Mouse (Mus musculus) bone marrow, adult 2 months (tissue): ENCODE data around the gene Tmem230. TPM values are rescaled to one million over a fixed set of nuclear protein-coding genes. Genes with fewer than 3 reads are reported as not detected.

ENCODE experiments used
- H3K27ac ChIP-seq: fragments of 200-500 bp; 2 replicates; pipeline ENCODE4 v1.5.1; 2012; ENCODE audit warnings: low read depth, mild to moderate bottlenecking, control low read depth, inconsistent platforms, low read length; ENCODE audit not compliant: control insufficient read depth, poor library complexity, insufficient read depth
- H3K4me1 ChIP-seq: fragments of 200-500 bp; 2 replicates; pipeline ENCODE4 v1.6.1; 2011; ENCODE audit warnings: low read length; ENCODE audit not compliant: control insufficient read depth, insufficient read depth
- H3K4me3 ChIP-seq: fragments of 200-500 bp; replicated peaks from 2 replicates; pipeline ENCODE3; 2011; ENCODE audit warnings: mild to moderate bottlenecking, low read depth, low read length, control low read depth; ENCODE audit not compliant: control insufficient read depth
- CTCF ChIP-seq: fragments of 200-500 bp; IDR thresholded peaks from 2 replicates; pipeline ENCODE4 v1.5.1; 2011; ENCODE audit warnings: low read length, control low read depth; ENCODE audit not compliant: control insufficient read depth, insufficient read depth
- POLR2A ChIP-seq: fragments of 200-500 bp; IDR thresholded peaks from 2 replicates; pipeline ENCODE4 v1.6.1; 2011; ENCODE audit warnings: low read depth, mild to moderate bottlenecking, control low read depth, low read length, borderline replicate concordance; ENCODE audit not compliant: control insufficient read depth
- WGBS: fragments of 180-500 bp; shearing (Covaris S2); methylation state at CpG from one replicate; pipeline ENCODE4 v1.1.7; 2018; 5-methylcytosine and 5-hydroxymethylcytosine counted together
- polyA plus RNA-seq: library from polyadenylated mRNA; stranded (reverse); fragments of >200 nt; gene quantifications from 2 replicates; pipeline ENCODE4 v1.2.4, GENCODE M21; 2011; ENCODE audit warnings: low replicate concordance; ENCODE audit not compliant: missing spikeins, insufficient read depth, insufficient read length

The Tmem230 gene
- polyA plus RNA-seq, 1 experiment = 20.6 TPM

GRCm38 (mm10) chr2:132278273-132278853, 30.8 kb upstream of the Tmem230 start:
- Histone ChIP-seq H3K4me3 (no peak overlapping the region), H3K27ac (no peak overlapping the region), H3K4me1 (peaks cover 5% of the 10 kb centered on the region)
- no peak for TF ChIP-seq POLR2A
- no peak for TF ChIP-seq CTCF
- 69% methylated on average over 8 of the region's 8 CpGs for WGBS

DNA sequence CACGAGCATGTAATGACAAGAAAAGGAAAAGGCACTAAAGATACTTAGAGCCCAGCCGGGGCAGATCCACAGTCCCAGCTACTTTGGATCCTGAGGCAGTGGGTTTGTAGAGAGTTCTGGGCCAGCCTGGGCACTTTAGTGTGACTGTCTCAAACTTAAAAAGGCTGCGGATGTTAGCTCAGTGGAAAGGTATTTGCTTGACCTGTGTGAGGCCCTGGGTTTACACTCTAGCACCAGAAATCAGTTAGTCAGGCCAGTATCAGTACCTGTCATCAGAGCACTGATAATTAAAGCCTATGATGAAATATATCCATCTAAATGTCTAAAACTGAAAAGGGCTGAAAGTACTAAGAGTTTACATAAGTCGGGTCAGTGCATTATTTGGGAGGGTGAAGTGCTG, 28.6 kb upstream of the Tmem230 start:
- H3K4me3 ChIP-seq = no peak overlapping the region
- peaks cover 2% of the 10 kb centered on the region; the same call in 1 of the 2 replicates for H3K4me1 ChIP-seq
- no peak for TF ChIP-seq POLR2A
- TF ChIP-seq CTCF = no peak
- no peak overlapping the region for H3K27ac ChIP-seq
- 77% methylated on average over 4 of the region's 4 CpGs for WGBS

- 77% methylated on average over 4 of the region's 4 CpGs for WGBS
- no peaks in the 10 kb centered on the region; the same call in 1 of the 2 replicates for H3K4me1 ChIP-seq
These were observed 27.9 kb upstream of the Tmem230 start for GRCm38 (mm10) chr2:132275527-132275926.

DNA sequence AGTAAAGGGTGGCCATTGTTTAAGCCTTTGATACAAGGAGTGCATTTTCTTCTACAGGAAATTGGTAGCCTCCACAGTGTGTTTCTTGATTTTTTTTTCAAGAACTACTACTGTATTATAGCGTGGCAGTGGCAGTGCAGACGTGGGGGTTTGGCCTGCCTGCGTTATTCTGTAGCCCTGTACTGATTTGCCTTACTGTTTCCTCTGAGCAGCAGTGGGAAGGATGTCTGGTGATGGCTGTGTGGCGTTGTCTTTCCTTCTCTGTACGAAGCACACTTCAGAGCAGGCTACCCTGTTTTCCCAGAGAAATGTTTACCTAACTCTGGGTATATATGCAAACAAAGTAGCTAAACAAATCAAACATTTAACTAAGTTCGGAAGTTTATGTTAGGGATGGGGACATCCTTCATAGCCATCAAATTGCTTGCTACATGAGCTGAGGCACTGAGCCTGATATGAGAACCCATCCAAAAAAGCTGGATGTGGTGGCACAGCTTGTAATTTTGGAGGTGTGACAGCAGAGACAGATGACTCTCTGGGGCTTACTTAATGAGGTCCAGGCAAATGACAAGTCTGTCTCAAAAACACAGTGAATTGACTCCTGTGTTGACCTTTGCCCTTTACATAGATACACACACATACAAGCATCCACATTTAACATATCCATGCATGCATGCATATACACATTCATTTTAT, 25.2 kb upstream of the Tmem230 start:
- TF ChIP-seq POLR2A (no peak), CTCF (no peak)
- WGBS = 59% methylated on average over 6 of the region's 6 CpGs
- H3K4me1 ChIP-seq = no peaks in the 10 kb centered on the region; the same call in 1 of the 2 replicates
- no peak overlapping the region for H3K4me3 ChIP-seq
- H3K27ac ChIP-seq = no peak overlapping the region

More at GRCm38 (mm10) chr2:132275527-132275926, 27.9 kb upstream of the Tmem230 start:
- TF ChIP-seq POLR2A (no peak), CTCF (peak; percentile 40; the same call in 1 of the 2 replicates)
- Histone ChIP-seq H3K27ac (no peak overlapping the region), H3K4me3 (no peak overlapping the region)

DNA sequence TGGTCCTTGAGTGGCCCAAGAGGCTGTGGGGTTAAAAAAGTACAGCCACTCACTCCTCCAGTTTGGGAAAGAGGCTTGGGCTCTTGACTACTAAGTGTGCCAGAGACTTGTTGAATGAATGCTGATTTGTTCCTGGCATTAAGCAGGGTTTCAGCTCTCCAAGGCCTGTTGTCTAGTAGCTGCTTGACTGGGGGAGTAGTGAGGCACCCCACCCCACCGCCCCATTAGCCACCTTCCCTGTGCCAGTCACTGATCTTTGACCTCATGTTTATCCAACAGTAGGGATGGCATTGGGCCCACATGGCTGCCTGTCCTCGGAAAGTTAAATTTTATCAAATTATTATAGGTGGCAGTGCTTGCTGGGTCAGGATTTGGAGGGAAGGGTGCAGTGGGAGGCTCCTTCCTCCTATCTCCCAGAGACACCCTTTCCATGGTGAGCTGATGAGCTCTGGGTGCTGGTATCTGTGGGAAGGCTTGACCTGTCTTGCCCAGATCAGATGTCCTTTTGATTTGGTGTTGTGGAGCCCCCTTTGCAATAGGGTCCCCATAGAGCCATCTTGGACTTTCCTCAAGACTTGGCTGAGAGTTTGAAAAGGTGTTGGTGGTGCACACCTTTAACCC, 22.8 kb upstream of the Tmem230 start:
- no peaks in the 10 kb centered on the region; the same call in 1 of the 2 replicates for H3K4me1 ChIP-seq

GRCm38 (mm10) chr2:132269217-132269616, 21.6 kb upstream of the Tmem230 start:
- TF ChIP-seq CTCF = no peak
- no peak for TF ChIP-seq POLR2A
- Histone ChIP-seq H3K27ac (no peak overlapping the region; the same call in 1 of the 2 replicates), H3K4me1 (peaks cover 3% of the 10 kb centered on the region), H3K4me3 (no peak overlapping the region)
- 34% methylated on average over 3 of the region's 3 CpGs for WGBS

More for the DNA sequence above, 22.8 kb upstream of the Tmem230 start:
- 65% methylated on average over 2 of the region's 2 CpGs for WGBS
- Histone ChIP-seq H3K4me3 (no peak overlapping the region), H3K27ac (no peak overlapping the region)
- TF ChIP-seq CTCF (no peak), POLR2A (no peak)

GRCm38 (mm10) chr2:132266086-132266485, 18.5 kb upstream of the Tmem230 start:
- H3K4me3 ChIP-seq = no peak overlapping the region
- WGBS = 44% methylated on average over 3 of the region's 3 CpGs
- TF ChIP-seq CTCF (no peak), POLR2A (0 out of 2 replicates have a peak, but pooled peaks have one; percentile 16)
- peaks cover 4% of the 10 kb centered on the region for H3K4me1 ChIP-seq
- H3K27ac ChIP-seq = no peak overlapping the region

DNA sequence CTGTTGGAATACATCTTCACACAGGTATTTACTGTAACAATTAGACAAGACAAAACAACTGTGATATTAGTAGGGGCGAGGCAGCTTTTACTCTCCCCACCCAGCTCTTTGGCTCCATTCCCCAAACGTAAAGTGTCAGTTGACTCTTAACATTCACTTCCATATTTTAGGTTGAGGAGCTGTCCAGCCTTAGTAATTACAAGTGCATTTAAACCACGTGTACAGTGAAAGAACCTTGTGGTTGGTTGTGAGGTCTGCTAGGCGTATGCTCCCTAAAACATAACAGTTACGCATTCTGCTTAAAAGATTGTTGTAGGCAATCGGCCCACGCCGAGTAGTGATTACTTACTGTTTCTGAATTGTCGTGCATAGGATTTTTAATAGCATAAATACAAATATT, 17.6 kb upstream of the Tmem230 start:
- H3K4me3 ChIP-seq = peak overlapping the region; percentile 41
- no peak overlapping the region; the same call in 1 of the 2 replicates for H3K27ac ChIP-seq
- WGBS = 40% methylated on average over 9 of the region's 9 CpGs
- peaks cover 4% of the 10 kb centered on the region for H3K4me1 ChIP-seq
- TF ChIP-seq POLR2A = no peak
- TF ChIP-seq CTCF = no peak
